Mouse (Mus musculus) adrenal gland, postnatal 10 days (tissue): ENCODE results near the gene Akr1b10. TPM values are rescaled to one million over a fixed set of nuclear protein-coding genes. Genes with fewer than 3 reads are reported as not detected.
"Not testable (repeated sequence)": the region's sequence is repeated elsewhere in the genome, so short reads cannot be mapped to it uniquely, and the experiment has no call there.

Experiments used
- DNase-seq: peaks from one replicate; pipeline ENCODE4 v3.0.0; 2021; ENCODE audit warnings: mixed read lengths
- total RNA-seq, 2 experiments: library from RNA; stranded (reverse); gene quantifications; 2 replicates each; pipeline ENCODE4 v1.2.3; 2021

Gene Akr1b10
- total RNA-seq, 2 experiments from 2014 or later: 84.6 to 85.5 TPM

GRCm38 (mm10) chr6:34371700-34372351 is 12.2 kb upstream of the Akr1b10 start:
- DNase-seq: peak; percentile 90

GRCm38 (mm10) chr6:34373841-34374240 is 10.2 kb upstream of the Akr1b10 start:
- DNase-seq: no peak

GRCm38 (mm10) chr6:34375888-34376287 is 8.1 kb upstream of the Akr1b10 start:
- not testable (repeated sequence) for DNase-seq

GRCm38 (mm10) chr6:34383401-34383800 is 617 bp upstream of the Akr1b10 start:
- DNase-seq: no peak

- DNase-seq: peak; percentile 85
Measured at GRCm38 (mm10) chr6:34384701-34385370, 818 bp downstream of the Akr1b10 start.

GRCm38 (mm10) chr6:34388420-34389156 is 4.6 kb downstream of the Akr1b10 start:
- no peak for DNase-seq

GRCm38 (mm10) chr6:34395897-34396296 is 11.9 kb downstream of the Akr1b10 start:
- DNase-seq: peak; percentile 65

- DNase-seq: peak; percentile 24
Measured at GRCm38 (mm10) chr6:34398431-34398830, 14.4 kb downstream of the Akr1b10 start.

- DNase-seq: no peak
Measured at GRCm38 (mm10) chr6:34399606-34400220, 15.7 kb downstream of the Akr1b10 start.

- DNase-seq: peak; percentile 44
Measured at GRCm38 (mm10) chr6:34400696-34401095, 16.7 kb downstream of the Akr1b10 start.

- no peak for DNase-seq
Measured at GRCm38 (mm10) chr6:34406746-34407145, 22.7 kb downstream of the Akr1b10 start.

GRCm38 (mm10) chr6:34407403-34407802 is 23.4 kb downstream of the Akr1b10 start:
- DNase-seq: peak; percentile 46

GRCm38 (mm10) chr6:34412023-34412422 is 28.0 kb downstream of the Akr1b10 start, which contains the start of gene Akr1b7:
Akr1b7 (plus strand) TSS chr6:34412334.
- peak; percentile 77 for DNase-seq

- no peak for DNase-seq
Measured at GRCm38 (mm10) chr6:34412688-34413087, 28.7 kb downstream of the Akr1b10 start.

GRCm38 (mm10) chr6:34413386-34413785 is 29.4 kb downstream of the Akr1b10 start:
- DNase-seq: not testable (repeated sequence)

GRCm38 (mm10) chr6:34416521-34416920 is 32.5 kb downstream of the Akr1b10 start:
- peak; percentile 67 for DNase-seq

GRCm38 (mm10) chr6:34419071-34419470 is 35.1 kb downstream of the Akr1b10 start:
- DNase-seq: no peak

GRCm38 (mm10) chr6:34439006-34439405 is 55.0 kb downstream of the Akr1b10 start:
- DNase-seq: no peak

- DNase-seq: peak; percentile 56
Measured at GRCm38 (mm10) chr6:34441556-34442257, 57.7 kb downstream of the Akr1b10 start.

GRCm38 (mm10) chr6:34443791-34444190 is 59.8 kb downstream of the Akr1b10 start:
- peak; percentile 28 for DNase-seq
